Mouse (Mus musculus) lung, embryonic 14.5 days (tissue): Measurements from ENCODE around the gene Cntn4. TPM values are rescaled to one million over a fixed set of nuclear protein-coding genes. Genes with fewer than 3 reads are reported as not detected.

Source experiments
- ATAC-seq: fragments of 200-750 bp; cut with Nextera tagmentation; 2 replicates; pipeline ENCODE4 v1.8.0; 2017; ENCODE audit warnings: mild to moderate bottlenecking, moderate TSS enrichment, moderate library complexity; ENCODE audit not compliant: insufficient read depth
- DNase-seq: peaks from one replicate; pipeline ENCODE4 v3.0.0-alpha.2; 2015
- H3K27ac ChIP-seq: fragments of 300-500 bp; sonication (generic); 2 replicates; pipeline ENCODE4 v1.5.1; 2014; ENCODE audit warnings: low read depth, mild to moderate bottlenecking, moderate library complexity
- H3K27me3 ChIP-seq: fragments of 300-500 bp; sonication (generic); 2 replicates; pipeline ENCODE4 v1.6.1; 2014; ENCODE audit warnings: low read length, control low read depth; ENCODE audit not compliant: insufficient read depth
- H3K36me3 ChIP-seq: fragments of 300-500 bp; sonication (generic); 2 replicates; pipeline ENCODE4 v1.6.1; 2014; ENCODE audit warnings: control low read depth; ENCODE audit not compliant: insufficient read depth
- H3K4me1 ChIP-seq: fragments of 300-500 bp; sonication (generic); 2 replicates; pipeline ENCODE4 v1.6.1; 2014; ENCODE audit warnings: antibody characterized with exemption, control low read depth; ENCODE audit not compliant: insufficient read depth
- H3K4me2 ChIP-seq: fragments of 300-500 bp; sonication (generic); 2 replicates; pipeline ENCODE4 v1.6.1; 2014; ENCODE audit warnings: mild to moderate bottlenecking
- H3K4me3 ChIP-seq: fragments of 300-500 bp; sonication (generic); 2 replicates; pipeline ENCODE4 v1.5.1; 2014; ENCODE audit warnings: low read depth, low read length
- H3K9ac ChIP-seq: fragments of 300-500 bp; sonication (generic); 2 replicates; pipeline ENCODE4 v1.6.1; 2014
- H3K9me3 ChIP-seq: fragments of 300-500 bp; sonication (generic); 2 replicates; pipeline ENCODE4 v1.6.1; 2016; ENCODE audit warnings: low read depth, low read length, control low read depth
- CTCF ChIP-seq: IDR thresholded peaks from 2 replicates; pipeline ENCODE4 v1.5.1; 2016; ENCODE audit warnings: antibody characterized with exemption, low read depth
- WGBS: fragments of 180-500 bp; shearing (Covaris S2); extraction: QIAGEN DNeasy Blood & Tissue Kit; methylation state at CpG from one replicate; pipeline ENCODE4 v1.1.7; 2014; 5-methylcytosine and 5-hydroxymethylcytosine counted together
- polyA plus RNA-seq: library from polyadenylated mRNA; unstranded; fragments of >200 nt; fragmentation: Nextera tagmentation; extraction: Ambion mirVana; gene quantifications from 2 replicates; pipeline ENCODE4 v1.2.1, GENCODE M21; 2014

Gene Cntn4
- polyA plus RNA-seq, 1 experiment from 2014 or later = 3.1 TPM

DNA sequence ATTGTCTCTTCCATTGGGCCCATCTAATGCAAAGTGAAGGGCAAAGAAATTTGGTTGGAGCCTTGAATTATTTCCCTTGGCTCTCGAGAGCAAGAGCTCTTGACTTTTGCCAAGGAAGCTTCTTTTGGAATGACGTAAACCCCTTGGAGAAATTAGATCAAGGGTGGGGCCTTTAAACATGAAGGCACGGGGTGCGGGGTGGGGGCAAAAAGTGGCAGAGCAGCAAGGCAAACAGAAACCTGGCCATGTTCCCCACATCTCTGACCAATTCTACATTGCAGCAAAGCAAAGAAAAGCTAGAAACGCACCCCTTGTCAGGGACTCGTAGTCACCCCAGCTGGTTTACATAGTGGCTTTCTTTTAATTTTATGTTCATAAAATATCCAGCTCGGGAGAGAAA, 887.9 kb downstream of the Cntn4 start:
- H3K4me3 ChIP-seq = no peak overlapping the region
- H3K27me3 ChIP-seq = no peaks in the 10 kb centered on the region
- H3K4me1 ChIP-seq = no peaks in the 10 kb centered on the region
- no peak overlapping the region; the same call in 1 of the 2 replicates for H3K27ac ChIP-seq
- no peak overlapping the region for H3K9ac ChIP-seq
- H3K36me3 ChIP-seq = no peaks in the 10 kb centered on the region
- ATAC-seq = peak; percentile 66; the same call in 1 of the 2 replicates
- DNase-seq = peak; percentile 38
- 61% methylated on average over 7 of the region's 7 CpGs for WGBS
- H3K9me3 ChIP-seq = no peaks in the 10 kb centered on the region
- H3K4me2 ChIP-seq = no peak overlapping the region
- TF ChIP-seq CTCF = no peak

DNA sequence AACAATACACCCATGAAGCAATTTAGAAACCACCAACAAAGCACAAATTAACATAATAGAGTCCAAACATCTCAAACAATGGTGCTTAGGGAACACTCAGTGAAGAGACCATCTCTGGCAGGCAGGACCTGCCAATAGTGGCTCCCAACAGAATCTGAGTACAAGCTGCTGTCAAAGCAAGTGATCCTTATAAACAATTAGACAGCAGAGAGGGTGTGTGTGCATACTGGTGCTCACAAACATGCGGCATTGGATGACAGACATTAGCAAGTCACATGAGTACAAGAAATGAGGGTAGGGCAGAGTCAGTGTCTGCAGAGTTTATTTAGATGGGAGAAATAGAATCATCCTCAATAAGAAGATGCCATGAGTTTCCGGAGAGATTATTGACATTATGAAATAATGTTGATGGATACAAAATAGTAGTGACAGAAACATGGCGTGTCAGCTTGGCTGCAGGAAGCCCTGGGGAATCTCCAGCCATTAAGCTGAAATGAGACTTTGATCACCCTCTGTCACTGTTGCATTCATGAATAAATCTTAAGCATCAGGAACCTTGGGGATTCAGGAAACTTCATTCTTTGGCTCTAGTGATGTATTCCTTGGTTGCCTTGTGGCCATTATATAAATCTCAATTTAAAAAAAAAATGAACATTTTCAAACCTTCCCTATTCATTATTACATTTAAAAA, 888.5 kb downstream of the Cntn4 start:
- H3K36me3 ChIP-seq = no peaks in the 10 kb centered on the region
- 65% methylated on average over 3 of the region's 3 CpGs for WGBS
- no peak for TF ChIP-seq CTCF
- H3K27me3 ChIP-seq = no peaks in the 10 kb centered on the region
- no peaks in the 10 kb centered on the region for H3K9me3 ChIP-seq
- H3K9ac ChIP-seq = no peak overlapping the region
- H3K4me2 ChIP-seq = no peak overlapping the region
- DNase-seq = no peak
- peak; percentile 21; the same call in 1 of the 2 replicates for ATAC-seq
- H3K4me1 ChIP-seq = no peaks in the 10 kb centered on the region
- H3K4me3 ChIP-seq = no peak overlapping the region
- H3K27ac ChIP-seq = no peak overlapping the region; the same call in 1 of the 2 replicates

DNA sequence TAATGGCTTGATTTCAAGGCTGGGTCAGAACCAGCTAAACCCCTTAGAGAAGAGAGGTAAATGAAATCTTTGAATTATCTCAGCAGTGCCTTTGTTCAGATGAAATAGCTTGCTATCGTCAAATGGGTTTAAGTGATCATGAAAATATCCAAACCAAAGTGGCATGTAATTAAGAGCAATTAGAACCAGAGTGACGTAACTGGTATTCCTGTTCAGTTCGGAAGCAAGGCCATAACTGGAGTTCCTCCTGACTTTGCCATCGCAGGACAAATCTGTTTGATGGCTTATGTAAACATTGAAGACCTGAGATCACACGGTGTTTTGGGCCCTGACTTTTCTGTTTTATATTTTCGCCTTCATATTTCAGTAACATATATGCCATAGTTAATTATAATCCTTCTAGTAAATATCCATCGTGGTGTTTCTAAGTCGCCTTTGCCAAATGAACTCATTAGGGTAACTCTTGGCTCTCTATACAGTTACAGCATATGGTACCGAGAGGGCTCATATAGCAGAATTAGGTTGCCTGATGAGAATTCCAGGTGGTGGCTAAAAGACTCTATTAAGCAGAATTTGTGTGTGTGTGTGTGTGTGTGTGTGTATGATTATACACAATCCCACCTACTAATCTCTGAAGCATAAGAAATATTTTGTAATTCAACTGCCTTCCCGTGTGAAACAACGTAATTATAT, 889.6 kb downstream of the Cntn4 start:
- H3K4me1 ChIP-seq = no peaks in the 10 kb centered on the region
- H3K27me3 ChIP-seq = no peaks in the 10 kb centered on the region
- no peak overlapping the region for H3K27ac ChIP-seq
- DNase-seq (no peak), ATAC-seq (no peak)
- no peak for TF ChIP-seq CTCF
- H3K36me3 ChIP-seq = no peaks in the 10 kb centered on the region
- WGBS = 78% methylated on average over 11 of the region's 11 CpGs
- no peak overlapping the region for H3K4me2 ChIP-seq
- no peaks in the 10 kb centered on the region for H3K9me3 ChIP-seq
- H3K9ac ChIP-seq = no peak overlapping the region
- H3K4me3 ChIP-seq = no peak overlapping the region

DNA sequence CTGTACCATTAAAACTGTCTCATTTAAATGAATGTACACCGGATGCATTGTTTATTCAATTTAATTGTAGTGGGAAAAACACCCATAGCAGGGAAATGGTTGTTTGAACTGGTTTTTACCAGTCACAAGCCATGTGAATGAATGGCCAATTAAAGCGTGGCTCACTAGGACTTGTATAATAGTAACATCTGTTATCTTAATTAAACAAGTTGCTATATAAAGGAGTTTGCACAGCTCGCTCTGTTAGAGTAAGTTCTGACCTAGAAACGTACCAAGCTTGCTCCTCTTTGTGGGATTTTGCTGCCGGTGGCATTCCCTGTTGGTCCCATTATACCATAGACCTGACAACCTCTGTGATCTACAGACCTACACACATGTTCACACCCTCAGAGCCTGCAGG, 902.7 kb downstream of the Cntn4 start:
- no peak for TF ChIP-seq CTCF
- no peaks in the 10 kb centered on the region for H3K4me1 ChIP-seq
- H3K9ac ChIP-seq = no peak overlapping the region
- H3K9me3 ChIP-seq = no peaks in the 10 kb centered on the region
- ATAC-seq = no peak
- 71% methylated on average over 5 of the region's 5 CpGs for WGBS
- no peak overlapping the region for H3K4me2 ChIP-seq
- no peaks in the 10 kb centered on the region for H3K27me3 ChIP-seq
- DNase-seq = no peak
- H3K27ac ChIP-seq = no peak overlapping the region
- no peak overlapping the region for H3K4me3 ChIP-seq
- H3K36me3 ChIP-seq = no peaks in the 10 kb centered on the region

DNA sequence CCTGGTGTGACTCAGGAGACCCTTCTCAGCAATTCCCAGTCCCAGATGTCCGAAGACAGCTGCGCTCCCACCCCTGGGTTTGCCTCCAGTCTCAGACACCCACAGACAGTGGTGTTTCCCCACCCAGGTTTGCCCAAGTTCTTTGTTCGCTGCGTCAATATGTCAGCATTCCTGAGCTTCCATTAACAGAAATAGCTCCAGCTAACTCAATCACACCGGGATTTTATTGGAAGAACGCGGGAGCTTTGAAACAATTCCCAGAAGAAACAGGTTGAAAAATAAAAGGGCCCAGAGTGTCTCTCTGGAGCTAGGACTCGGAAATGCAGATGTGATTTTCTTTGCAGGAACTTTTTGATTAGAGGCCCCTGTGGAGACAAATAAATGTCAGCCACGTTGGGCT, 916.3 kb downstream of the Cntn4 start:
- TF ChIP-seq CTCF = no peak
- no peak for ATAC-seq
- 34% methylated on average over 9 of the region's 9 CpGs for WGBS
- no peak for DNase-seq
- Histone ChIP-seq H3K36me3 (no peaks in the 10 kb centered on the region), H3K27ac (no peak overlapping the region), H3K4me3 (no peak overlapping the region), H3K4me1 (no peaks in the 10 kb centered on the region), H3K9me3 (no peaks in the 10 kb centered on the region), H3K27me3 (no peaks in the 10 kb centered on the region), H3K4me2 (no peak overlapping the region), H3K9ac (no peak overlapping the region)

DNA sequence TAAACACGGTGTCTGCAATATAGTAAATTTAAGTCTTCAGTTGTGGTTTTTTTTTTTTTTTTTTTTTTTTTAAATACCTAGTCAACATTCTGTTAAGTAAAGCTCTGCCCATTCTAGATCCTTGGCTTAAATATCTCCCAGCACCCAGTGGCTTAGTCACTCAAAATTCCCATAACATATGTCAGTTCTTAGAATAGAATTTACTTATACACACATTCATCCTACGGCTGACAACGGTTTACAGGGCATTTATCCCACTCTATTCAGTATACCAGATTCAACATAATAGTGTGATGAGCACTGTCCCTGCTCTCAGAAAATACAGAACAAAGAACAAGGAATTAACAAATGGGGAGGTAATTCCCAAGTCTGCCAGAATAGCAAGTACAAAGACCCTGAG, 939.6 kb downstream of the Cntn4 start:
- no peak for DNase-seq
- WGBS = 80% methylated on average over 3 of the region's 3 CpGs
- H3K4me3 ChIP-seq = no peak overlapping the region
- H3K4me2 ChIP-seq = no peak overlapping the region
- H3K27ac ChIP-seq = no peak overlapping the region
- no peaks in the 10 kb centered on the region for H3K27me3 ChIP-seq
- no peaks in the 10 kb centered on the region for H3K36me3 ChIP-seq
- no peak for TF ChIP-seq CTCF
- ATAC-seq = no peak
- no peak overlapping the region for H3K9ac ChIP-seq
- no peaks in the 10 kb centered on the region for H3K9me3 ChIP-seq
- no peaks in the 10 kb centered on the region for H3K4me1 ChIP-seq

DNA sequence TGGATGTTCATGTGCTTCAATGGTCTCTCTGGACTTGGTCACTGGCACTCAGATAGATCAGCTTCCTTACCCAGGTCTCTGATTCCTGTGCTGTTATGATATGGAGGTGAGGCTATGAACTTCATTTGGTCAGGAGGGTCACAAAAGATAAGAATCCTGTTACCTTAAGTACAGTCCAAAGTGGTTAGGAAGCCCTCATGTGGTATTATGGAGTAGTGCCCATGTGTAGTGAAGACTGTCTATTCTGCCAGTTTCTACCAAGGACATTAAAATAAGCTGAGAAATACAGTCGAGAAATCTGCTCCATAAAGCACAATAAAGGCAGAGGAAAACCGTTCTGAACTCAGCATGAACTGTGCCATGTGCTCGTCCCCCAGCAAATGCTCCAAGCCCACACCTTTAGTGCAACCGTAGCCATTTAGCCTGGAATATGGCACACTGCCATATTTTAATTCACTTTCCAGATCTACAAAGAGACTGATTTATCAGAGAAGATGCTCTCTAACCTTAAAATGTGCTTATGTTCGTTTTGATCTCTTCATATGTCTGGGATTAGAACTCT, 943.8 kb downstream of the Cntn4 start:
- no peaks in the 10 kb centered on the region for H3K4me1 ChIP-seq
- no peak overlapping the region for H3K9ac ChIP-seq
- DNase-seq (no peak), ATAC-seq (no peak)
- no peak overlapping the region for H3K4me3 ChIP-seq
- TF ChIP-seq CTCF = no peak
- H3K4me2 ChIP-seq = no peak overlapping the region
- 56% methylated on average over 5 of the region's 5 CpGs for WGBS
- H3K27ac ChIP-seq = no peak overlapping the region
- no peaks in the 10 kb centered on the region for H3K27me3 ChIP-seq
- no peaks in the 10 kb centered on the region for H3K36me3 ChIP-seq
- no peaks in the 10 kb centered on the region for H3K9me3 ChIP-seq
